Mouse (Mus musculus): ENCODE measurements at regions not wholly inside any gene's neighbourhood (a gene's known extent, or its start where the extent isn't known, plus 50 kb on each side); places are given as distances from the start of the nearest gene placed in this dataset.

DNA sequence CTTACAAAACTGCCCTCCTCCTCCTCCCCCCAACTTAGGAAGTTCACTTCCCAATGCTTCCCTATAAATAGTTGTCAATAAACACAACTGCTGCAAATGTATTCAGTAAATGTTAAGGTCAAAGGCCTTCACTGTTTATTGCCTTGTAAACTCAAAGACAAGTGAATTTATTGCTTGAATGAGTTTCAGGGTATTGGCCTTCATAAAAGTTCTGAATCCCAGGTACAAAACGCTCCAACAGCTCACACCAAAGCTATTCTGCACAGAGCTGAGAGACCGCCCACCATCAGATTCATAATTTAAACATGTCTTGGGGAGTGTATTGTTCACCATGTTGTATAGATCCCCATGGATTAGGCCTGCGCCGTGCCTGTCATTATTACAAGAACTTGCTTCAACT is 53.9 kb upstream of the Cdkn3 start:
- in situ Hi-C loops (cut with MboI, MseI): loop anchor here (25.0 kb wide), 1 partner anchor 819 kb away; no protein-coding TSS in a partner anchor

GRCm38 (mm10) chr14:46704316-46704751 is 56.0 kb upstream of the Cdkn3 start:
- in situ Hi-C loops (cut with MboI, MseI): loop anchor here (25.0 kb wide), 1 partner anchor 817 kb away; no protein-coding TSS in a partner anchor

GRCm38 (mm10) chr14:46702669-46703435 is 57.5 kb upstream of the Cdkn3 start:
- in situ Hi-C loops (cut with MboI, MseI): loop anchor here (25.0 kb wide), 1 partner anchor 816 kb away; no protein-coding TSS in a partner anchor

GRCm38 (mm10) chr14:46692571-46692970 is 67.8 kb upstream of the Cdkn3 start:
- in situ Hi-C loops (cut with MboI, MseI): no loop called here

GRCm38 (mm10) chr14:46692067-46692466 is 68.3 kb upstream of the Cdkn3 start:
- in situ Hi-C loops (cut with MboI, MseI): no loop called here

- in situ Hi-C loops (cut with MboI, MseI): no loop called here
Measured at GRCm38 (mm10) chr14:46682728-46683127, 77.6 kb upstream of the Cdkn3 start.

- in situ Hi-C loops (cut with MboI, MseI): no loop called here
Measured at GRCm38 (mm10) chr14:46678935-46679334, 81.4 kb upstream of the Cdkn3 start.

GRCm38 (mm10) chr14:46671482-46672225 is 88.7 kb upstream of the Cdkn3 start:
- in situ Hi-C loops (cut with MboI, MseI): no loop called here

GRCm38 (mm10) chr14:46671062-46671461 is 89.3 kb upstream of the Cdkn3 start:
- in situ Hi-C loops (cut with MboI, MseI): no loop called here

DNA sequence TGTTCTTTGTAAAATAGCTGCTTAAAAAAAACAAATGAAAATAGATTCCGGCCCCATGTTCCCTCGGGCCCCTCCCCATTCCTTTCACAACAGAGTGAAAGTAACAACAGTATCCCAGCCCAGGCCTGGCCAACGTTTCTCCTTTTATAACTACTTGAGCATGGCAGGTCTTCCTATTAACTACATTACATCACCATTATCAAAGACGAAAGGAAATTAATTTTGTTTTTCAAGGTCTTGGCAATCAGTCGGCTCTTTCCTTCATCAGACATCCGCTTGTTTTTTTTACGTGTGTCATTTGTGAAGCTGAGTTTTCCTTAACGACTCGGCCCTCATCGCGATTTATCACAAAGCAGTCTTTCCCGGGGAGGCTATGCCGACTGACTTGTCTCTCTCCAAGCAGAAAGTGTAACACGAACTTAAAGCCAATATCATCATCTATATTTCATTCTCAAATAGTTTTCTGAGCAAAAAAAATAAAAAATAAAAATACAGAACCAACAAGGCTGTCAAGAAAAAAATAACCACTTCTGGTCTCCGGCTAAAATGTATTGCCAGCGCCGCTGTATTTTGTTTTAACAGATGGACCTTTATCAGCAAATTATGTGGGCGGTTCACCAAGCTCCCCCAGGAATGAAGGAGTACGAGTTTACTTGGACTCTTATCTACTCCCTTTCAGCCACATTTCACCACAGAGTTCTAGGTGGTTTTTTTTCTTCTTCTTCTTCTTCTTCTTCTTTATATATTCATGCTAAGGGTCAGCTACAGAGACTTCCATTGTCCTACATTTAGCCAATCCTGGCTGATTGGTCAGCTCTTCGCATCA is 89.9 kb upstream of the Cdkn3 start:
- in situ Hi-C loops (cut with MboI, MseI): no loop called here

DNA sequence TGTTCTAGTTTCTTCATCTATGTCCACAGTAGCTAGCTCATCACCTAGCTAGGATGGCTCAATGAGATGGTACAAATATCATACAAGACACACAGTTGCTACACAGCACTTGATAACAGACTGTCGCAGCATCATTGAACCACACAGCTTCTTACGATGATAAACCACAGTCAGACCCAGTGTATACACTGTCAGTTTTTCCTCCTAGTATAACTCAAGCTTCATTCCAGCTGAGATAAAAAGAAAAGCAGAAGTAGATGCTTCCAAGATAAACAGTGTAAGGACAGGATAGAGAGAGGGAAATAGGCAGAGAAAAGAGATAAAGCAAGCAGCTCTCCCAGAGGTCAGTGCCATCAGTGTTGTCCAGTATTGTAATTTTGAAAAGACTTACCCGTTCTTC is 92.1 kb upstream of the Cdkn3 start:
- in situ Hi-C loops (cut with MboI, MseI): no loop called here

GRCm38 (mm10) chr14:46664305-46664704 is 96.0 kb upstream of the Cdkn3 start:
- in situ Hi-C loops (cut with MboI, MseI): no loop called here

DNA sequence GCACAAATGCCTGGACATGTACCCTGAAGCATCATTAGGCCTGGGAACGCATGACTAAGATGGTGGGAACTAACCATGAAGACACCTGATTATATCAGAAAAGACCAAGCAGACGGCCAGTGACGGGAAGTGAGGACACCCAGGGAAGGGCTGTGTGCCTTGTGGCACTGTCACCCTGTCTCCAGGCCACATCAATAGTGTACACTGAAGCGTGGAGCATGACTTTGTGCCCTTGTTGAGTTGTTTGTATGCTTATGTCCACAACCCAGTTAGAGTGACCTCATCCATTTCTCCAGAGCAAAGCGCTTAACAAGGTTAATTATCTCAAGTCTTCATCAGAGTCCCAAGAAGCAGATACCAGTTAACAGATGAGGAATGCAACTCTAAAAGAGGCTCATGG is 96.8 kb upstream of the Cdkn3 start:
- in situ Hi-C loops (cut with MboI, MseI): no loop called here

GRCm38 (mm10) chr14:46661792-46662545 is 98.4 kb upstream of the Cdkn3 start:
- in situ Hi-C loops (cut with MboI, MseI): no loop called here

- in situ Hi-C loops (cut with MboI, MseI): no loop called here
Measured at GRCm38 (mm10) chr14:46661118-46661791, 99.1 kb upstream of the Cdkn3 start.

- in situ Hi-C loops (cut with MboI, MseI): no loop called here
Measured at GRCm38 (mm10) chr14:46659365-46659764, 101.0 kb upstream of the Cdkn3 start.

- in situ Hi-C loops (cut with MboI, MseI): no loop called here
Measured at GRCm38 (mm10) chr14:46656249-46656648, 104.1 kb upstream of the Cdkn3 start.

- in situ Hi-C loops (cut with MboI, MseI): no loop called here
Measured at GRCm38 (mm10) chr14:46647319-46647974, 112.9 kb upstream of the Cdkn3 start.

DNA sequence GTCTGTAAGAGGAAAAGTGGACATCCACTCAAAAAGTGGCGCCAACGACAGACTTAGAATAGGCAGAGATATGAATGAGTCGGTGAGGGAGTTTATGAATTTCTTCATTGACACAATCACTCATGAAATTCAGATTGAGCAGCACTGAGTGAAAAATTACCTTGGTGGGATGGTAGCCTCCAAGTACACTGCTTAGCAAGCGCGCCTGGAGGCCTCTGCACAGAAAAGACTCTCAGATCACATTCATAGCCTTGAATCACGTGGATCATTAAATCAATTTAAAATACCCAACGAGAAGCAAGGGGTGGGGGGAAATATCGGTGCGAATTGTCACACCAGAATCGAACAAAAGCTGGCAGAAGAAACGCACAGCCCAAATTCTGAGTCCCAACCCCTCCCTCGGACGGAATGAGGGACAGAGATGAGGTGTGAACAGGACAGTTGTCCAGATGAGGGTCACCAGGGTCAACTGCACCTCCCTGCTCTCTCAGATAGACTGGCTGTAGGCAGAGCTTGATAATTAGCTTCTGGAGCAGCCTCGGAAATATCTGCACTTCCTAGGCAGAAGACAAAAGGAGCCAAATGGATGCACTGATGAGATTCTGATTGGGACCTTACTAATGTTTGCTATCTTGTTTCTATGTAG is 113.5 kb upstream of the Cdkn3 start:
- in situ Hi-C loops (cut with MboI, MseI): no loop called here

Measured in T-helper 2 cell (primary cell).